8 mouse cellular contexts compared by ENCODE assay signal in genomic region chr19:58113092-58113731, GRCm38 (mm10).
DNase-seq lines count a peak whose midpoint lies in the region; ATAC-seq and TF ChIP-seq lines count a peak whose summit lies in the region.

No protein-coding gene starts in this region.

- no peak for TF ChIP-seq CTCF in intestine, postnatal 0 days (IDR thresholded peaks at IDR 0.05; ENCODE audit: low read depth)

- peaks cover 5% of the 10 kb centered on the region for H3K4me1 ChIP-seq in kidney, embryonic 15.5 days
- peaks cover 5% of the 10 kb centered on the region; the same call in 1 of the 2 replicates for H3K4me1 ChIP-seq in forebrain, embryonic 11.5 days (replicated peaks; ENCODE audit: control insufficient read depth, insufficient read depth, low read length)
- no peaks in the 10 kb centered on the region for H3K4me1 ChIP-seq in intestine, postnatal 0 days (replicated peaks; ENCODE audit: control insufficient read depth, insufficient read depth, low read length)

- no peaks in the 10 kb centered on the region for H3K9me3 ChIP-seq in kidney, embryonic 15.5 days (replicated peaks)
- no peaks in the 10 kb centered on the region for H3K9me3 ChIP-seq in forebrain, embryonic 11.5 days (ENCODE audit: control insufficient read depth, low read length)
- no peaks in the 10 kb centered on the region for H3K9me3 ChIP-seq in intestine, postnatal 0 days (ENCODE audit: control insufficient read depth)

- ATAC-seq in kidney, embryonic 15.5 days (replicated peaks; ENCODE audit: low FRiP score) = peak; percentile 92
- ATAC-seq in forebrain, embryonic 11.5 days (replicated peaks; ENCODE audit: low FRiP score) = peak; percentile 94
- ATAC-seq in intestine, postnatal 0 days = peak; percentile 85
- peak; percentile 79 for ATAC-seq in monocyte, adult 5-6 weeks (replicated peaks; ENCODE audit: insufficient number of reproducible peaks, low FRiP score, low TSS enrichment, poor library complexity, severe bottlenecking)

- H3K4me3 ChIP-seq in kidney, embryonic 15.5 days (replicated peaks) = no peak overlapping the region
- H3K4me3 ChIP-seq in forebrain, embryonic 11.5 days (ENCODE audit: low read depth, low read length) = no peak overlapping the region
- no peak overlapping the region for H3K4me3 ChIP-seq in intestine, postnatal 0 days (ENCODE audit: low read depth, low read length)

- WGBS in kidney, embryonic 15.5 days = 81% methylated on average over 5 of the region's 5 CpGs
- 69% methylated on average over 5 of the region's 5 CpGs for WGBS in forebrain, embryonic 11.5 days
- 90% methylated on average over 5 of the region's 5 CpGs for WGBS in intestine, postnatal 0 days

- no peak overlapping the region for H3K27ac ChIP-seq in kidney, embryonic 15.5 days
- H3K27ac ChIP-seq in forebrain, embryonic 11.5 days (ENCODE audit: low read depth, low read length) = no peak overlapping the region
- H3K27ac ChIP-seq in intestine, postnatal 0 days (ENCODE audit: low read depth, low read length) = no peak overlapping the region

- no peaks in the 10 kb centered on the region for H3K27me3 ChIP-seq in kidney, embryonic 15.5 days
- peaks cover 11% of the 10 kb centered on the region for H3K27me3 ChIP-seq in forebrain, embryonic 11.5 days (ENCODE audit: control insufficient read depth, insufficient read depth, low read length)
- H3K27me3 ChIP-seq in intestine, postnatal 0 days (replicated peaks; ENCODE audit: control insufficient read depth, insufficient read depth, low read length) = no peaks in the 10 kb centered on the region

- no peaks in the 10 kb centered on the region for H3K36me3 ChIP-seq in kidney, embryonic 15.5 days
- no peaks in the 10 kb centered on the region for H3K36me3 ChIP-seq in forebrain, embryonic 11.5 days (ENCODE audit: control insufficient read depth, insufficient read depth, low read length)
- H3K36me3 ChIP-seq in intestine, postnatal 0 days (ENCODE audit: control insufficient read depth, insufficient read depth) = no peaks in the 10 kb centered on the region

- no peak overlapping the region for H3K9ac ChIP-seq in kidney, embryonic 15.5 days
- no peak overlapping the region for H3K9ac ChIP-seq in forebrain, embryonic 11.5 days (ENCODE audit: low read length)
- no peak overlapping the region for H3K9ac ChIP-seq in intestine, postnatal 0 days (ENCODE audit: low read depth, low read length)

- no peak overlapping the region for H3K4me2 ChIP-seq in kidney, embryonic 15.5 days
- H3K4me2 ChIP-seq in forebrain, embryonic 11.5 days (ENCODE audit: low read depth, low read length, severe bottlenecking) = no peak overlapping the region
- no peak overlapping the region for H3K4me2 ChIP-seq in intestine, postnatal 0 days (replicated peaks; ENCODE audit: low read depth)

- no peak for DNase-seq in kidney, adult 11 months
- DNase-seq in forebrain, embryonic 11.5 days (ENCODE audit: low spot score) = no peak
- DNase-seq in c-Kit-positive CD71-positive TER-119-positive erythroid progenitor cells, embryonic 14.5 days (ENCODE audit: low spot score) = no peak
- DNase-seq in cerebellum, postnatal 14 days = no peak
- no peak for DNase-seq in kidney, postnatal 25 days
